Mouse (Mus musculus) erythroid progenitor cell, adult 5-6 weeks (primary cell): ENCODE results near the gene Atpaf1. TPM values are rescaled to one million over a fixed set of nuclear protein-coding genes. Genes with fewer than 3 reads are reported as not detected.
A peak's percentile ranks its signal among the peaks of the same experiment; 100 is the strongest.

Experiments used
- ATAC-seq: replicated peaks from 2 replicates; pipeline ENCODE4 v1.8.0; 2016; ENCODE audit warnings: moderate number of reproducible peaks, mild to moderate bottlenecking, moderate TSS enrichment, inconsistent platforms; ENCODE audit not compliant: poor library complexity, low FRiP score, severe bottlenecking
- total RNA-seq, 2 experiments: library from RNA; stranded (forward) in 1 of 2; stranded (reverse) in 1 of 2; fragments of 150-400 nt in 1 of 2; fragments of 186-747, 209-891 nt in 1 of 2; gene quantifications; 2 replicates each; pipeline versions ENCODE4 v1.2.3 to v1.2.4; 2015 to 2017; ENCODE audit warnings: low replicate concordance in 2 of 2

Gene Atpaf1
- total RNA-seq, 2 experiments from 2014 or later: 4.2 to 14.3 TPM

GRCm38 (mm10) chr4:115839956-115840355, 55.3 kb downstream of the Atpaf1 start:
- ATAC-seq: no peak

DNA sequence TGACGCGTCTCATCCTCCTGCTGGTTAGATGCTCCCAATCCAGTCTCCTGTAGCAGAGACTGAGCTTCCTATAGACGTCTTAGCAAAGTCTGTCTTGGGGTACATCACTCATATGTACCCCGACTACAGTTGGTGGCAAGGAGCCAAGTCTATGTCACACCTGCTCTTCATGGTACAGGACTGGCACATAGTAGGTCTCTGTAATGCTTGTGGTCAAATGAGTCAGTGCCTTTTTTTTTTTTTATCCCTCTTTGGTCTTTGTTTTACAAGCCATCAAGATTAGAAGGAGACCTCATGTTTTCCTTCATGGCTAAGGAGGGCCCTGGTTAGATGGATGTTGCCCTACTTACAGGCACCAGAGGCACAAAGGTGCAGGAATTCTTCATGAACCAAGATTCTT, 56.2 kb downstream of the Atpaf1 start:
- no peak for ATAC-seq

- ATAC-seq: no peak
Measured at GRCm38 (mm10) chr4:115846656-115847055, 62.0 kb downstream of the Atpaf1 start.

GRCm38 (mm10) chr4:115847377-115847776, 62.8 kb downstream of the Atpaf1 start:
- no peak for ATAC-seq

DNA sequence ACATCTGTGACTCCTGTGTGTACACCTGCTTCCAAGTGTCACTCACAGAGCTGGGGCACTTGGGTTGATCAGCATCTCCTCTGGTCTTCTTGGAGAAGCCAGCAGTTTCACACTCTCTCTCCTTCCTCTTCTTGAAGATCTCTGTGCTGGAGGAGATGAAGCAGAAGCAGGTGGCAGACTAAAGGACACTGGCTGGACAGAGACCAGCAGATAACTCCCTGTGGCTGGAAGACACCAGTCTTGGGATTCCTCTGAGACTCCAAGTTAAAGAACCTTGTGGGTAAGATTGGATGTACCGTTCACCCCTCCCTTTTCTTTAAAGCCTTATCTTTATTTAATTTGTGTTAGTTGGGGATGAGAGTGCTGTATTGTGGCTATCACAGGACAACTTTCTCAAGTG, 63.5 kb downstream of the Atpaf1 start:
- ATAC-seq: peak; percentile 43

- peak; percentile 94 for ATAC-seq
Measured at GRCm38 (mm10) chr4:115848990-115849677, 64.5 kb downstream of the Atpaf1 start.

DNA sequence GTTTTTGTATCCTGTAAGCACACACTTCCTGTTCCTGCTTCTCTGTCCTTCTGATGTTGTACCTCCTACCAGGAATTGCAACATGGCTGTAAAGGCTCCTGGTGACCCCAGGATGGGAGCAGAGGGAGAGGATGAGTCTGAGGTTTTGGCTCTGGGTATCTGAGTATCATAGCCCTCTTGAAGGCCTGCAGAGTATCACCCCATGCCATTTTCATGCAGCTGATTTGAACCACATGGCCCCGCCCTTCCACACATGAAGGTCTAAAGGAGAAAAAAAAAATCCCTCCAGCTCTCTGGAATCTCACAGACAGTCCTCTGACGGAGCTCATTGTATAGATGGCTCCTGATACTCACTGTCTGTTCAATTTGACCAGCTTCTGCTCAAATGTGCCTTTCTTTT, 65.5 kb downstream of the Atpaf1 start:
- ATAC-seq: peak; percentile 36; the same call in 1 of the 2 replicates

- ATAC-seq: no peak
Measured at GRCm38 (mm10) chr4:115850631-115851030, 66.0 kb downstream of the Atpaf1 start.

GRCm38 (mm10) chr4:115851569-115851968, 67.0 kb downstream of the Atpaf1 start:
- no peak for ATAC-seq

DNA sequence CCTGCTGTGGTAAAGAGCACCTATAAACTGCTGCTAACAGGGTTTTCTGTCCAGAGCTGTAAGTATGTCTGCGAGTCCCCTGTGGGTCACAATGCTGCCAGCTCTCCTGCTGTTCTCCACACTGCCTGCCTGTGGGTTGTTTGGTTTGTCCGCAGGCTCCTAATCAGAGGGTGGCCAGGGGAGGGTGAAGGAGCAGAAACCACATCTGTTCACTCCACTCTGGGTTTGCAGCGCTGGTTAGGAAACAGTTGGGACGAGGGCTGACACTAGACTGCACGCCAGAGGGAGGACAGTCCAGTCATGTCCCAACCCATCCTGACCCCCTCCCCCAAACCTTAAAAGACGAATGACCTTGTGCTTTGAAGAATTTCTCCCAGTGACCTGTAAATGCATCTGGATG, 70.5 kb downstream of the Atpaf1 start:
- ATAC-seq: no peak

DNA sequence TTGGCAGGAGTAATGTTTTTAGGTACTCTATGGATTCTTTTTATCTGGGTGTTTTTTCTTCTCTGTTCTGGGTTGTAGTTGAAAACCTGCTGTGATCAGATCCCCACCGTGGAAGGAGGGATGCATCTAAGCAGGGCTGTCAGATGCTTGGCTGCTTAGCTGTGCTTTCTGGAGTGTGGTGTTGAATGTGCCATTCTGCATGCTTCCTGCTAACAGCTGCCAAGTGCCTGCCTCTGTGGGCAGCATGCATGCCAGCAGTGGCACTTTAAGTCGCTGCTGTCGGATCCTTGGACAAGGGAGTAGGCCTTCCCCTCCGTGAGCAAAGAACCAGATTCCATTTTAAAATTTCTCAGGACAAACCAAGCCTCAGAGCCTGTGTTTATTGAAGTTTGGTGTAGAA, 71.0 kb downstream of the Atpaf1 start:
- ATAC-seq: no peak

DNA sequence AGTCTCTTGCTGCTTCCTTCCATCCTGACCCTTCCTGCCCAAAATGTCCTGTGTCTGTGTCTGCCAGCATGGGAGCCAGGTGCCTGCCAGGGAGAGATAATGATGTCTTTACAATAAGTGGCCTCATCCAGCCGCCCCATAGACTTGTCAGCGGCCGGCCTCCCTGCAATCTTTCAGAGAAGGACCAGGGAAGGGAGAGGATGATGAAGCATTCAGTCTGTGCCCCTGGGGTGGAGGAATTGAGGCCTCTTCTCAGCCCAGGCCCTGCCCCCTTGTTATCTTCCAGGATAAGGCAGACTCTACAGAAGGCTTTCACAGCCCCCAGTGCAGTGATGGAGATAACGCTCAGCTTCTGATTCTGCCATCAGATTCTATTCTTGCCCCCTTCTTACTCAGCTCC, 71.7 kb downstream of the Atpaf1 start:
- peak; percentile 89 for ATAC-seq

- ATAC-seq: no peak
Measured at GRCm38 (mm10) chr4:115857293-115857883, 72.8 kb downstream of the Atpaf1 start.

- no peak for ATAC-seq
Measured at GRCm38 (mm10) chr4:115863352-115863751, 78.7 kb downstream of the Atpaf1 start.

DNA sequence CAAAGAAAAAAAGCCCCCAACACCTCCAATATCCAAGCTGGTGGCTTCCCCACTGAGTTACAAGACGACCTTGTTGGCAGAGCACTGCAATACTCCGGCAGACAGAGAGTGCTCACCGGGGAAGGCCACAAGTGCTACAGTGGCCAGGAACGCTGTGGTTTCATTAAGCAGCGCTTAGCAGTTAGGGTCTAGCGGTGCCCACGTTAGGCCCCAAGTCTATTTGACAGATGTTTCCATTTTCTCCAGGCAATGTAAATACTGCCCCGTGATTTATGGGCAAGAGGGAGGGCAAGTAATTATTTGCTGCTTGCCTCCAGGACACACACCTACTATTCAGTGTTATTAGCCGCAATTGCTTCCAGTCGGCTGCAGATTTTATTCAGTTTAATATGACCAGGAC, 79.3 kb downstream of the Atpaf1 start:
- ATAC-seq: no peak

Other genes starting within 250 kb of the Atpaf1 start
- gene Cyp4a31, start 221.2 kb upstream of the Atpaf1 start, total RNA-seq (2015; ENCODE audit: low replicate concordance): not detected in 2 replicates
- not detected in 2 replicates for gene Cyp4a31, start 221.2 kb upstream of the Atpaf1 start, total RNA-seq (2017; ENCODE audit: low replicate concordance)
- not detected in 2 replicates for gene Cyp4a32, start 183.8 kb upstream of the Atpaf1 start, total RNA-seq (2015; ENCODE audit: low replicate concordance)
- gene Cyp4a32, start 183.8 kb upstream of the Atpaf1 start, total RNA-seq (2017; ENCODE audit: low replicate concordance): not detected in 2 replicates
- not detected in 2 replicates for gene Cyp4b1, start 137.1 kb upstream of the Atpaf1 start, total RNA-seq (2015; ENCODE audit: low replicate concordance)
- not detected in 2 replicates for gene Cyp4b1, start 137.1 kb upstream of the Atpaf1 start, total RNA-seq (2017; ENCODE audit: low replicate concordance)
- gene Efcab14, start 47.1 kb upstream of the Atpaf1 start, total RNA-seq (2015; ENCODE audit: low replicate concordance): 48.6 and 49.7 TPM in 2 replicates
- gene Efcab14, start 47.1 kb upstream of the Atpaf1 start, total RNA-seq (2017; ENCODE audit: low replicate concordance): 30.9 and 37.1 TPM in 2 replicates
- gene Tex38, start 3.8 kb upstream of the Atpaf1 start, total RNA-seq (2015; ENCODE audit: low replicate concordance): not detected in 2 replicates
- not detected in 2 replicates for gene Tex38, start 3.8 kb upstream of the Atpaf1 start, total RNA-seq (2017; ENCODE audit: low replicate concordance)
- gene Mob3c, start 43.3 kb downstream of the Atpaf1 start, total RNA-seq (2015; ENCODE audit: low replicate concordance): 6.7 and 26.3 TPM in 2 replicates
- gene Mob3c, start 43.3 kb downstream of the Atpaf1 start, total RNA-seq (2017; ENCODE audit: low replicate concordance): 1.4 and 9.2 TPM in 2 replicates
- 82.9 and 104 TPM in 2 replicates for gene Mknk1, start 54.4 kb downstream of the Atpaf1 start, total RNA-seq (2015; ENCODE audit: low replicate concordance)
- 116 and 146 TPM in 2 replicates for gene Mknk1, start 54.4 kb downstream of the Atpaf1 start, total RNA-seq (2017; ENCODE audit: low replicate concordance)
- not detected in 2 replicates for gene Kncn, start 99.6 kb downstream of the Atpaf1 start, total RNA-seq (2015; ENCODE audit: low replicate concordance)
- gene Kncn, start 99.6 kb downstream of the Atpaf1 start, total RNA-seq (2017; ENCODE audit: low replicate concordance): not detected in 2 replicates
- gene 6430628N08Rik, start 105.9 kb downstream of the Atpaf1 start, total RNA-seq (2015; ENCODE audit: low replicate concordance): not detected in 2 replicates
- not detected in 2 replicates for gene 6430628N08Rik, start 105.9 kb downstream of the Atpaf1 start, total RNA-seq (2017; ENCODE audit: low replicate concordance)
- not detected in 2 replicates for gene Dmbx1, start 155.1 kb downstream of the Atpaf1 start, total RNA-seq (2015; ENCODE audit: low replicate concordance)
- gene Dmbx1, start 155.1 kb downstream of the Atpaf1 start, total RNA-seq (2017; ENCODE audit: low replicate concordance): not detected in 2 replicates
- gene Faah, start 233.1 kb downstream of the Atpaf1 start, total RNA-seq (2015; ENCODE audit: low replicate concordance): 0.84 TPM in 1 of 2 replicates, not detected in the other
- gene Faah, start 233.1 kb downstream of the Atpaf1 start, total RNA-seq (2017; ENCODE audit: low replicate concordance): 0.64 TPM in 1 of 2 replicates, not detected in the other